Mouse (Mus musculus) hindbrain, embryonic 14.5 days (tissue): ENCODE results near the gene Bmp10. TPM values are rescaled to one million over a fixed set of nuclear protein-coding genes. Genes with fewer than 3 reads are reported as not detected.

Source experiments
- ATAC-seq: fragments of 200-750 bp; cut with Nextera tagmentation; 2 replicates; pipeline ENCODE4 v1.8.0; 2017; ENCODE audit warnings: moderate number of reproducible peaks, mild to moderate bottlenecking, moderate TSS enrichment, moderate library complexity; ENCODE audit not compliant: low FRiP score
- DNase-seq: peaks from one replicate; pipeline ENCODE4 v3.0.0-alpha.2; 2015; ENCODE audit warnings: low spot score
- H3K27ac ChIP-seq: fragments of 300-500 bp; sonication (generic); 2 replicates; pipeline ENCODE4 v1.5.1; 2014; ENCODE audit warnings: mild to moderate bottlenecking, moderate library complexity
- H3K27me3 ChIP-seq: fragments of 300-500 bp; sonication (generic); 2 replicates; pipeline ENCODE4 v1.6.1; 2014; ENCODE audit warnings: mild to moderate bottlenecking, low read length, mixed read lengths; ENCODE audit not compliant: control insufficient read depth, insufficient read depth
- H3K36me3 ChIP-seq: fragments of 300-500 bp; sonication (generic); replicated peaks from 2 replicates; pipeline ENCODE4 v1.6.1; 2014; ENCODE audit not compliant: control insufficient read depth, insufficient read depth
- H3K4me1 ChIP-seq: fragments of 300-500 bp; sonication (generic); replicated peaks from 2 replicates; pipeline ENCODE4 v1.6.1; 2014; ENCODE audit warnings: antibody characterized with exemption, low read length, mixed read lengths; ENCODE audit not compliant: control insufficient read depth, insufficient read depth
- H3K4me2 ChIP-seq: fragments of 300-500 bp; sonication (generic); replicated peaks from 2 replicates; pipeline ENCODE4 v1.6.1; 2014; ENCODE audit warnings: mild to moderate bottlenecking, moderate library complexity
- H3K4me3 ChIP-seq: fragments of 300-500 bp; sonication (generic); replicated peaks from 2 replicates; pipeline ENCODE4 v1.5.1; 2014; ENCODE audit warnings: mild to moderate bottlenecking, low read length
- H3K9ac ChIP-seq: fragments of 300-500 bp; sonication (generic); 2 replicates; pipeline ENCODE4 v1.6.1; 2014
- H3K9me3 ChIP-seq: fragments of 300-500 bp; sonication (generic); 2 replicates; pipeline ENCODE4 v1.6.1; 2016; ENCODE audit warnings: low read length; ENCODE audit not compliant: control insufficient read depth
- WGBS: fragments of 180-500 bp; shearing (Covaris S2); extraction: QIAGEN DNeasy Blood & Tissue Kit; methylation state at CpG from one replicate; pipeline ENCODE4 v1.1.7; 2014; 5-methylcytosine and 5-hydroxymethylcytosine counted together
- polyA plus RNA-seq: library from polyadenylated mRNA; unstranded; fragments of >200 nt; fragmentation: Nextera tagmentation; extraction: Ambion mirVana; gene quantifications from 2 replicates; pipeline ENCODE4 v1.2.1, GENCODE M21; 2014

The Bmp10 gene
- polyA plus RNA-seq, 1 experiment from 2014 or later: not detected

DNA sequence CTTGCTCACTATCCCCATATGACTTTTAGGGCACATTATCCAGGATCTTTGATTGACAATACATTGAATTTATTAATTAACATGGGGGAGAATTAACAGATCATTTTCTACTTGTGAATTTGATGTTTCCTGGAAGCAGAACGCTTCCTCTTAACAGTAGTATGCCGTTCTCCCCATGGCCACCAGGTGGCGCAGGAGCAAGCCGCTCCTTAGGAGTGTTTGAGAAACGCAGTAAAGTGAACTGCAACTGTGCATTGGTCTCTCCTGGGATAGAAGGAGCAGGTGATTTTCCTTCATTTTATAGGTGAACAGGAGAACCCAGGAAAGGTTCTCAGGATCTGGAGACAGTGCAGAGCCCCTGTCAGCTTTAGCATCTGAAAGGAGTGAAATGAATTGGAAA is 29.7 kb upstream of the Bmp10 start:
- 0% methylated on average over 5 of the region's 5 CpGs for WGBS
- DNase-seq: peak; percentile 96
- H3K4me1 ChIP-seq: no peaks in the 10 kb centered on the region
- no peak overlapping the region for H3K4me2 ChIP-seq
- no peak for ATAC-seq
- no peak overlapping the region for H3K4me3 ChIP-seq
- no peak overlapping the region for H3K9ac ChIP-seq
- H3K27me3 ChIP-seq: no peaks in the 10 kb centered on the region
- H3K36me3 ChIP-seq: no peaks in the 10 kb centered on the region
- H3K27ac ChIP-seq: no peak overlapping the region
- H3K9me3 ChIP-seq: no peaks in the 10 kb centered on the region

DNA sequence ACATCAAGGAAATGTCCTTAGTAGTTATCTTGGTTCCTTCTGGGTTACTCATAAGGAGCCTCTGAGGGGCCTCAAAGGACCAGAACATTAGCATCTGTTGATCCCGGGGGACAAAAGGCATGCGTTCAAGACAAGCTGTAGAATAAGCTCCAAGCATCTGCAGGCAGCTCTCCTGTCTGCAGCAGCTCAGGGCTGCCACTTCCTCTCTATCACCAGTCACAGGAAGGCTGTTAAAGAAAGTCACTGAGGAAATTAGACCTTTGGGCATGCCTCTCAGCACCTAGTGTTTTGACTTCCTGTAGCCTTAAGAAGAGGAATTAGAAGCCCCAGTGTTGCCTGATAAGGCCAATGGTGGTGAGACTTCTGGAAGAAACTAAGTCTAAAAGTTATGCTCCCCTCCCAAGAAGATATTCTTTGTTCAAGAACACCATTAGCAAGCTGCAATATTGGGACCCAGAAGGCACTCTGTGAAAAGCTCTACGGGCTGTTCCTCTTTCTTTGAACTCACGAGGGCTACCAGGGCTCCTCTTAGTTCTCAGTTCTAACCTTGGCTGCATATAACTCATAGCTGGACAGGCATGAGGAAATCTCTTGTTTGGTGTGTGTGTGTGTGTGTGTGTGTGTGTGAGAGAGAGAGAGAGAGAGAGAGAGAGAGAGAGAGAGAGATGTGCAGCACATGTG is 28.8 kb upstream of the Bmp10 start:
- no peak overlapping the region for H3K9ac ChIP-seq
- H3K9me3 ChIP-seq: no peaks in the 10 kb centered on the region
- H3K4me3 ChIP-seq: no peak overlapping the region
- no peak for DNase-seq
- H3K27ac ChIP-seq: no peak overlapping the region
- no peaks in the 10 kb centered on the region for H3K36me3 ChIP-seq
- H3K27me3 ChIP-seq: no peaks in the 10 kb centered on the region
- ATAC-seq: no peak
- H3K4me2 ChIP-seq: no peak overlapping the region
- H3K4me1 ChIP-seq: no peaks in the 10 kb centered on the region
- WGBS: 68% methylated on average over 4 of the region's 4 CpGs

DNA sequence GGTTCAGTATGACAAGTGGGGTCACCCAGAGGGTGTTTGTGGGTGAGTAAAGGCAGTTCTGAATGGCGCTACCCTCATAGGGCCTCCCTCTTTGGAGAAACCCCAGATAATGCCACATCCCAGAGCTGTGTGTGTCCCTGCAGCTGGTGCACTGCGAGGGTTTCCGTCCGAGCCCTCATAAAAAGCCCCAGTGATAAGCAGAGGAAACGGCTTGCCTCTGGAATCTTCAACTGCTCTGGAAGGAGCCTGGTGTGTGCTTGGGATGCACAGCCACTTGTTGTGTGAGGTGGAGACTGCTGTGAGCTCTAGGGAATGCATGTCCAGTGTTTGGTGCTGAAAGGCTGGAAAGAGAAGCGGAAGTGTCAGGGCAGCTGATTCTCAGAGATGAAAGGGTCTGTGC is 27.3 kb upstream of the Bmp10 start:
- Histone ChIP-seq H3K4me1 (no peaks in the 10 kb centered on the region), H3K4me3 (no peak overlapping the region), H3K27me3 (no peaks in the 10 kb centered on the region), H3K9me3 (no peaks in the 10 kb centered on the region), H3K4me2 (no peak overlapping the region), H3K36me3 (no peaks in the 10 kb centered on the region), H3K27ac (no peak overlapping the region), H3K9ac (no peak overlapping the region)
- ATAC-seq (no peak), DNase-seq (no peak)
- WGBS: 71% methylated on average over 6 of the region's 6 CpGs

DNA sequence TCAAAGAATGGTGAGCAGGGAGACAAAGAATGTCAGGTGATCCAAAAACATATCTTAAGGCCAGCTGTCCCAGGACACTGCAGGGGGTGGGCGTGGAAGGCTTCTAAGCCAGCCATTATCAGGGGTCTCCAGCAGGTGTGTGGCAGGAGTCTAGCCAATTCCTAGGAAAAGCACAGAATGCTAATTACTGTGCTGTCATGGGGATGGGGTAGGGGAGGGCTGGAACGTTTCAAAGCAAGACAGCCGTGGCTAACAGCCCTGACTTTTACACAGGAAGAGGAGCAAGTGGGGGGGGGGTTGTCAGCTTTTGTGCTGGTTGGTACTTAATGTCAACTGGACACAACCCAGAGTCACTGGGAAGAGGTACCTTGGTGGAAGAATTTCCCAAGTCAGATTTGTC is 16.8 kb upstream of the Bmp10 start:
- H3K27ac ChIP-seq: no peak overlapping the region
- peaks cover 7% of the 10 kb centered on the region; the same call in 1 of the 2 replicates for H3K4me1 ChIP-seq
- no peaks in the 10 kb centered on the region for H3K27me3 ChIP-seq
- ATAC-seq (no peak), DNase-seq (no peak)
- no peaks in the 10 kb centered on the region for H3K9me3 ChIP-seq
- H3K36me3 ChIP-seq: no peaks in the 10 kb centered on the region
- no peak overlapping the region for H3K4me3 ChIP-seq
- no peak overlapping the region for H3K4me2 ChIP-seq
- H3K9ac ChIP-seq: no peak overlapping the region
- WGBS: 21% methylated on average over 3 of the region's 3 CpGs

DNA sequence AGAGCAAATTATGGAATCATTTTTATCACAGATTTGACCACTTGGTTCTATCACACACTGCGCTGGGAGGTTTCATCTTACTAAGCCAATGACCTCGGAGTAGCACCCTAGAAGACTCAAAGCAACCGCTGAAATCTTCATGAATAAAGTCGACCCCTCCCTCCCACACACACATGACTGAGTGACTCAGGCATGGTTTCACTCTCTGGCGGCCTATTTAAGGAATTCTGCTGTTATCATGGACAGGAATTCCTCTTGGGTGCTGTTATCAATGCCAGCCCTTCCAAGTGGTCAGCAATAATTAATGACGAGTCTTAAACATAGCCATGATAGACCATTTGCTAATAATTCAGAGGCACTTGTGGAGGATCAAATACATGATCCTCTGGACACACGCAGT is 6.5 kb upstream of the Bmp10 start:
- Histone ChIP-seq H3K4me1 (peaks cover 4% of the 10 kb centered on the region; the same call in 1 of the 2 replicates), H3K27ac (no peak overlapping the region), H3K4me2 (no peak overlapping the region), H3K36me3 (no peaks in the 10 kb centered on the region), H3K9me3 (no peaks in the 10 kb centered on the region), H3K9ac (no peak overlapping the region), H3K27me3 (no peaks in the 10 kb centered on the region), H3K4me3 (no peak overlapping the region)
- DNase-seq (no peak), ATAC-seq (no peak)
- WGBS: 84% methylated on average over 7 of the region's 7 CpGs

DNA sequence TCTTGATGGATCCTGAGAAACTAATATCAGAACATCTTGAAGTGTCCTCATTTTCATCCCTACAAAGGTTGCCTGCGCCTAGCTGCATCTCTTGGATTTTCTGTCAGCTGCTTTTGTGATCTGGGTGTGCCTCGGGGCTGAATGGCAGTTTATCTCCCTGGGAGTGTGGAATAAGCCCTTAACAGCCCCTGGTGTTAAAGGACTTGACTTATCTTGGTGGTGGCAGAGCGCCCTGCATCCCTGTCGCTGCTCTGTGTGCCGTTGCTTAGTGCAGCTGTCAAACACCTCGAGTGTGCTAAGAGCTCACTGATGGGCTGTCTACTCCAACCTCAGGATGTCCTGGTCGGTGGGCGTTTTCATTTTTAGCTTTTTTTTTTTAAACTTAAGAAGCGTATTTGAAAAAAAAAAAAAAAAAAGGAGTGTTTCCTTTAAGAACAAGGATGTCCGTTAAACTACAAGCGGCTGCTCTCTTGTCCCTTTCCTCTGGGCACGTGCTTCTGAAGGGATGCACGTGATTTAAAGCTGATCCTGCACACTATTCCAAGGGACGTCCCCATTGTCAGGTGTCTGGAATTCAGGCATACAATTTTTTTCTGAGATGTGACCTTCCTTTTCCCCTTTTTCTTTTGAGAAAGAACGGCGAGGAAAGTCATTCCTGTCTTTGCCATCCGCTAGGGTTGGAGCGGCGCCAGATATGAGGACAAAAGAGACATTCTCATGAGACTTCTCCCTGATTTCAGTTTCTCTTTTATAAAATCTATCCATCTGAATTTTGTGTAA is 4.6 kb upstream of the Bmp10 start:
- H3K27ac ChIP-seq: no peak overlapping the region
- ATAC-seq (no peak), DNase-seq (peak; percentile 43)
- 0 out of 2 replicates have a peak overlapping the region, but pooled peaks have one; percentile 16 for H3K9ac ChIP-seq
- H3K36me3 ChIP-seq: no peaks in the 10 kb centered on the region
- no peaks in the 10 kb centered on the region for H3K27me3 ChIP-seq
- H3K4me3 ChIP-seq: no peak overlapping the region; the same call in 1 of the 2 replicates
- H3K4me2 ChIP-seq: peak overlapping the region; percentile 40
- H3K9me3 ChIP-seq: no peaks in the 10 kb centered on the region
- WGBS: 57% methylated on average over 19 of the region's 19 CpGs
- peaks cover 4% of the 10 kb centered on the region; the same call in 1 of the 2 replicates for H3K4me1 ChIP-seq

DNA sequence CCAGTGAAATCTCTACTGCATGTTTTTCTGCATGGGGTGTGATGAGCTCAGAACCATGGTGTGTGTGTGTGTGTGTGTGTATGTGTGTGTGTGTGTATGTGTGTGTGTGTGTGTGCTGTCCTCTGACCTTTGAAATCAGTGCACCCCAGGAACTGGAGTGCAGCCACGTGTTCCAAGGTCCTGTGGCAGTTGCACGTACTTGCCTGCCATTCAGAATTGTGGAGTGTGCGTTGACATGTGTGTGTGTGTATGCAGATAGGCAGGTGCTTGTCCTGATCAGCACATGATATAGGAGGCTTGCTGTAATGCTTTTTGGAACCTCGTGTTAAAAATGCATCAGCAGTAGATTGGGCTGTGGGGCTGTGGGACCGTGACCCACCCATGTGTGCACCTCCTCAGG is 1.8 kb upstream of the Bmp10 start:
- Histone ChIP-seq H3K4me3 (no peak overlapping the region), H3K4me2 (no peak overlapping the region), H3K27ac (no peak overlapping the region), H3K9me3 (no peaks in the 10 kb centered on the region), H3K27me3 (no peaks in the 10 kb centered on the region), H3K36me3 (no peaks in the 10 kb centered on the region), H3K9ac (no peak overlapping the region), H3K4me1 (peaks cover 4% of the 10 kb centered on the region; the same call in 1 of the 2 replicates)
- 76% methylated on average over 5 of the region's 5 CpGs for WGBS
- ATAC-seq: no peak
- no peak for DNase-seq

DNA sequence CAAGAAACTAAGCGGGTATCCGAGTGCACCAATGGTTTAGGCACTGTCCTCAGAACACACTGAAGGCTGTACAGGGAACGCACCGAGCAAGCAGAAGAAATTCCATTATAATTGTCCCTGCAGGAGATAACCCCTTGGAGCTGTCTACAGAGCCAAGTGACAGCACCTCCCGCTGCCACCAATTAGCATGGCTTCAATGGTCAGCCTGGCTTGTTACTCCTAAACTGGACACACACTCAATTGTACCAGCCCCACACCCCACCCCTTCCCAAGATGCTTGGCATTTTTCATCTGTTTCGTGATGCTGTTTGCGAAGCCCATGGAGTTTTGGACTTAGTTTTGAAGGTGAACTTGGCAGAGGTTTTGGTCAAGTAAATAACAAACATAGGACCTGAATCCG is 1.2 kb upstream of the Bmp10 start:
- no peak for DNase-seq
- no peak overlapping the region for H3K9ac ChIP-seq
- 54% methylated on average over 8 of the region's 8 CpGs for WGBS

DNA sequence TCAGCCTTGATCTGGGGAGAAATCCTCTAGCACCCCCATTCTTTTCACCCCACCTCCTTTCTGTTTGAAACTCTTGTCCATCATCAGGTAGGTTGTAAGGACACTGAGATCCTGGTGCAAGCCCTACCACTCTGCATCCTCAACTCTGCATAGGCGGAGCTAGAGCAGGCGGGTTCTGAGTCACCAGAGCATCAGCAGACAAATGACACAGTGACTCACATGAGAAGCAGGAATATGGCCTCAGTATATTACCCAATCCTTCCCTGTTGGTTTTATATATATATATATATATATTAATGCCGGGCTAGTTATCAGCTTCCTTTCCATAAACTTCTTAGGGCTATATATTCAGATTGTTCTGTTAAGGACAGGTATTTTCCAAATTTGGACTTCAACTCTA is 7.0 kb downstream of the Bmp10 start:
- no peaks in the 10 kb centered on the region for H3K4me1 ChIP-seq
- no peak overlapping the region for H3K4me3 ChIP-seq
- H3K4me2 ChIP-seq: no peak overlapping the region
- no peak for DNase-seq
- WGBS: 96% methylated on average over 3 of the region's 3 CpGs
- no peaks in the 10 kb centered on the region for H3K27me3 ChIP-seq
- no peaks in the 10 kb centered on the region for H3K36me3 ChIP-seq
- no peak overlapping the region for H3K9ac ChIP-seq
- H3K27ac ChIP-seq: no peak overlapping the region
- H3K9me3 ChIP-seq: no peaks in the 10 kb centered on the region
- ATAC-seq: no peak

More for the DNA sequence above, 1.2 kb upstream of the Bmp10 start:
- Histone ChIP-seq H3K9me3 (no peaks in the 10 kb centered on the region), H3K4me1 (peaks cover 4% of the 10 kb centered on the region; the same call in 1 of the 2 replicates), H3K27ac (no peak overlapping the region), H3K4me3 (no peak overlapping the region), H3K36me3 (no peaks in the 10 kb centered on the region), H3K4me2 (no peak overlapping the region), H3K27me3 (no peaks in the 10 kb centered on the region)
- ATAC-seq: no peak
